ENCODE assay signal across 9 mouse cellular contexts in genomic region chr3:123234191-123234836, GRCm38 (mm10). TPM values are rescaled to one million over a fixed set of nuclear protein-coding genes. Genes with fewer than 3 reads are reported as not detected.
A peak's percentile ranks its signal among the peaks of the same experiment; 100 is the strongest.
DNase-seq lines count a peak whose midpoint lies in the region; ATAC-seq lines count a peak whose summit lies in the region.
"Had no signal": no experiment of that assay in that cellular context is flagged by ENCODE, and none has a peak within 500 bp of the region (broad histone marks: within the 10 kb centered on the region; RNA-seq: fewer than 3 reads in every experiment).

No protein-coding gene starts in this region.

- no peak overlapping the region for H3K9ac ChIP-seq in hindbrain, embryonic 14.5 days
- no peak overlapping the region for H3K9ac ChIP-seq in midbrain, embryonic 16.5 days (ENCODE audit: low read depth, low read length)
- H3K9ac ChIP-seq: liver, embryonic 14.5 days had no signal

- no peak overlapping the region; the same call in 1 of the 2 replicates for H3K4me2 ChIP-seq in hindbrain, embryonic 14.5 days (replicated peaks)
- no peak overlapping the region for H3K4me2 ChIP-seq in midbrain, embryonic 16.5 days (ENCODE audit: low read length)

- H3K9me3 ChIP-seq in hindbrain, embryonic 14.5 days (ENCODE audit: control insufficient read depth, low read length) = no peaks in the 10 kb centered on the region
- H3K9me3 ChIP-seq in hindbrain, embryonic 10.5 days = peaks cover 5% of the 10 kb centered on the region; the same call in 1 of the 2 replicates
- no peaks in the 10 kb centered on the region for H3K9me3 ChIP-seq in midbrain, embryonic 16.5 days (replicated peaks; ENCODE audit: control insufficient read depth, low read length, poor library complexity, severe bottlenecking)

- no peak overlapping the region for H3K4me3 ChIP-seq in hindbrain, embryonic 14.5 days (replicated peaks; ENCODE audit: low read length)
- H3K4me3 ChIP-seq in hindbrain, embryonic 10.5 days = no peak overlapping the region
- H3K4me3 ChIP-seq in midbrain, embryonic 16.5 days (ENCODE audit: low read depth, low read length) = no peak overlapping the region

- no peaks in the 10 kb centered on the region for H3K36me3 ChIP-seq in hindbrain, embryonic 14.5 days (replicated peaks; ENCODE audit: control insufficient read depth, insufficient read depth)
- H3K36me3 ChIP-seq in hindbrain, embryonic 10.5 days = no peaks in the 10 kb centered on the region
- no peaks in the 10 kb centered on the region for H3K36me3 ChIP-seq in midbrain, embryonic 16.5 days (ENCODE audit: control insufficient read depth, insufficient read depth, low read length)

- H3K4me1 ChIP-seq in hindbrain, embryonic 14.5 days (replicated peaks; ENCODE audit: control insufficient read depth, insufficient read depth, low read length) = 0 out of 2 replicates have a peak, but pooled peaks cover 7% of the 10 kb centered on the region
- peaks cover 20% of the 10 kb centered on the region for H3K4me1 ChIP-seq in hindbrain, embryonic 10.5 days (replicated peaks)
- peaks cover 10% of the 10 kb centered on the region for H3K4me1 ChIP-seq in midbrain, embryonic 16.5 days (ENCODE audit: control insufficient read depth, insufficient read depth, low read length)

- 0 out of 2 replicates have a peak, but pooled peaks cover 11% of the 10 kb centered on the region for H3K27me3 ChIP-seq in hindbrain, embryonic 14.5 days (ENCODE audit: control insufficient read depth, insufficient read depth, low read length)
- H3K27me3 ChIP-seq in hindbrain, embryonic 10.5 days (ENCODE audit: insufficient read depth, poor library complexity, severe bottlenecking) = peaks cover 24% of the 10 kb centered on the region
- H3K27me3 ChIP-seq in midbrain, embryonic 16.5 days (ENCODE audit: control insufficient read depth, insufficient read depth, low read depth, low read length) = no peaks in the 10 kb centered on the region

- 39% methylated on average over 16 of the region's 16 CpGs for WGBS in hindbrain, embryonic 14.5 days
- WGBS in hindbrain, embryonic 10.5 days = 51% methylated on average over 16 of the region's 16 CpGs
- 41% methylated on average over 16 of the region's 16 CpGs for WGBS in midbrain, embryonic 16.5 days

- ATAC-seq in hindbrain, embryonic 14.5 days (ENCODE audit: low FRiP score) = no peak
- ATAC-seq in midbrain, embryonic 16.5 days = peak; percentile 62
- no peak for ATAC-seq in erythroblast, adult 5-6 weeks (replicated peaks; ENCODE audit: low FRiP score, poor library complexity, severe bottlenecking)

- DNase-seq in hindbrain, embryonic 14.5 days (ENCODE audit: low spot score) = peak; percentile 68
- DNase-seq in hindbrain, embryonic 10.5 days (ENCODE audit: low spot score) = no peak
- peak; percentile 36 for DNase-seq in ES-CJ7 (ENCODE audit: low read depth, low spot score)
- DNase-seq in embryo, embryonic 9.5 days (ENCODE audit: extremely low spot score) = peak; percentile 36
- DNase-seq in heart, postnatal 4 days = peak; percentile 53
- peak; percentile 26 to 71 for DNase-seq in layer of hippocampus, postnatal 14 days (ENCODE audit: low spot score in 2 of 2)

- no peak overlapping the region for H3K27ac ChIP-seq in hindbrain, embryonic 14.5 days
- no peak overlapping the region for H3K27ac ChIP-seq in hindbrain, embryonic 10.5 days
- H3K27ac ChIP-seq in midbrain, embryonic 16.5 days (ENCODE audit: low read length) = no peak overlapping the region
- H3K27ac ChIP-seq: liver, embryonic 14.5 days had no signal

RNA-seq across cellular contexts. Expression of gene Synpo2, which starts 1.6 kb away (rescaled TPM):
- polyA plus RNA-seq in hindbrain, embryonic 14.5 days (2014; fragmentation: Nextera tagmentation; extraction: Ambion mirVana) = 1.5 and 2.0 TPM in 2 replicates
- polyA plus RNA-seq in hindbrain, embryonic 10.5 days (2016; fragmentation: Nextera tagmentation; extraction: Ambion mirVana) = 2.8 and 3.4 TPM in 2 replicates
- total RNA-seq in heart, postnatal 4 days (2021) = 10 to 100 TPM; 36.9 to 37.5 TPM
- total RNA-seq in layer of hippocampus, postnatal 14 days (2021) = 10 to 100 TPM in 1 of 2 experiments, 1 to 10 TPM in 1; 2.3 to 10.3 TPM
- 2.3 and 3.2 TPM in 2 replicates for polyA plus RNA-seq in midbrain, embryonic 16.5 days (2015; fragmentation: Nextera tagmentation; extraction: Ambion mirVana)
- total RNA-seq in erythroblast, adult 5-6 weeks (2015; ENCODE audit: low replicate concordance) = not detected in 2 replicates
- under 0.01 TPM in 1 of 2 replicates, not detected in the other for total RNA-seq in erythroblast, adult 5-6 weeks (2017; ENCODE audit: low replicate concordance)

RNA-seq across cellular contexts. Expression of gene Sec24d, which starts 32.9 kb away (rescaled TPM):
- polyA plus RNA-seq in hindbrain, embryonic 14.5 days (2014; fragmentation: Nextera tagmentation; extraction: Ambion mirVana) = 16.1 and 18.7 TPM in 2 replicates
- polyA plus RNA-seq in hindbrain, embryonic 10.5 days (2016; fragmentation: Nextera tagmentation; extraction: Ambion mirVana) = 20.1 and 20.2 TPM in 2 replicates
- total RNA-seq in heart, postnatal 4 days (2021) = 10 to 100 TPM; 65.6 to 69.4 TPM
- total RNA-seq in layer of hippocampus, postnatal 14 days (2021) = 10 to 100 TPM; 20.1 to 23.0 TPM
- 14.0 and 16.2 TPM in 2 replicates for polyA plus RNA-seq in midbrain, embryonic 16.5 days (2015; fragmentation: Nextera tagmentation; extraction: Ambion mirVana)
- total RNA-seq in erythroblast, adult 5-6 weeks (2015; ENCODE audit: low replicate concordance) = 7.9 TPM in 2 replicates
- 2.6 and 8.2 TPM in 2 replicates for total RNA-seq in erythroblast, adult 5-6 weeks (2017; ENCODE audit: low replicate concordance)
